Mouse (Mus musculus) small intestine, adult 2 months (tissue): ENCODE measurements at regions not wholly inside any gene's neighbourhood (a gene's known extent, or its start where the extent isn't known, plus 50 kb on each side); places are given as distances from the start of the nearest gene placed in this dataset.
A peak's percentile ranks its signal among the peaks of the same experiment; 100 is the strongest.

Experiments used
- CTCF ChIP-seq: fragments of 200-500 bp; IDR thresholded peaks from 2 replicates; pipeline ENCODE4 v1.5.1; 2012; ENCODE audit warnings: low read depth, mild to moderate bottlenecking, control low read depth, inconsistent platforms, low read length, moderate library complexity, mixed read lengths; ENCODE audit not compliant: insufficient replicate concordance, insufficient read length; ENCODE audit errors: extremely low read depth
- POLR2A ChIP-seq: fragments of 200-500 bp; IDR thresholded peaks from 2 replicates; pipeline ENCODE4 v1.6.1; 2012; ENCODE audit warnings: low read depth, mild to moderate bottlenecking, control low read depth, inconsistent platforms, low read length, moderate library complexity

DNA sequence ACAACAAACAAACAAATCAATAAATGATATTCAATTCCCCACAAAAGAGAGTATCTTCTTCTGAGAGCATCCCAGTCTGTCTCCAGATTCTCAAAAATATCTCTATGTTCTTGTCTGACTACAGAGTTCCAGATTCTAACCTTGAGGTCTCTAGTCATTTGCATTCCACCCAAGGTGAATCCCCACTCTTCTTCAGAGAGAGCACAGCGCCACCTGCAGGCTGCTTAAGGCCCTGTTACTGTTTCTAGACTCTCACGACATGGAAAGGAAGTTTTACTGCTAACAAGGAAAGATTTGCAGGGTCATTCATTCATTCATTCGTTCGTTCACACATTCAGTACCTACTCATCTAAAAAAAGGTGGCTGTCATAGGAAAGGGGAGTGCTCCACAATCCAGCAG is 158.3 kb downstream of the Shq1 start:
- peak; percentile 31; the same call in 1 of the 2 replicates for TF ChIP-seq CTCF
- TF ChIP-seq POLR2A: no peak
